Mouse (Mus musculus): ENCODE measurements around the gene BC030867.

GRCm38 (mm10) chr11:102228191-102228545 is 20.5 kb upstream of the BC030867 start:
- TF ChIP-seq CTCF (IDR thresholded peaks at IDR 0.05; ENCODE audit: extremely low read depth, insufficient read depth, low read length) (no peak), POLR2A (IDR thresholded peaks at IDR 0.05; ENCODE audit: extremely low read depth, insufficient read depth, low read length) (no peak)
